Mouse (Mus musculus) kidney, embryonic 15.5 days (tissue): ENCODE data around the gene Stat4. TPM values are rescaled to one million over a fixed set of nuclear protein-coding genes. Genes with fewer than 3 reads are reported as not detected.

Source experiments
- ATAC-seq: fragments of 200-750 bp; cut with Nextera tagmentation; replicated peaks from 2 replicates; pipeline ENCODE4 v1.8.0; 2017; ENCODE audit warnings: moderate TSS enrichment; ENCODE audit not compliant: low FRiP score
- H3K27ac ChIP-seq: fragments of 300-500 bp; sonication (generic); 2 replicates; pipeline ENCODE4 v1.5.1; 2015; ENCODE audit warnings: mild to moderate bottlenecking, inconsistent platforms
- H3K27me3 ChIP-seq: fragments of 300-500 bp; sonication (generic); 2 replicates; pipeline ENCODE4 v1.6.1; 2015; ENCODE audit warnings: inconsistent platforms
- H3K36me3 ChIP-seq: fragments of 300-500 bp; sonication (generic); 2 replicates; pipeline ENCODE4 v1.6.1; 2015; ENCODE audit warnings: inconsistent platforms
- H3K4me1 ChIP-seq: fragments of 300-500 bp; sonication (generic); 2 replicates; pipeline ENCODE4 v1.6.1; 2015; ENCODE audit warnings: inconsistent platforms
- H3K4me2 ChIP-seq: fragments of 300-500 bp; sonication (generic); 2 replicates; pipeline ENCODE4 v1.6.1; 2015; ENCODE audit warnings: moderate library complexity, mild to moderate bottlenecking, inconsistent platforms
- H3K4me3 ChIP-seq: fragments of 300-500 bp; sonication (generic); replicated peaks from 2 replicates; pipeline ENCODE4 v1.5.1; 2015; ENCODE audit warnings: mild to moderate bottlenecking, inconsistent platforms
- H3K9ac ChIP-seq: fragments of 300-500 bp; sonication (generic); 2 replicates; pipeline ENCODE4 v1.6.1; 2015; ENCODE audit warnings: mild to moderate bottlenecking, inconsistent platforms
- H3K9me3 ChIP-seq: fragments of 300-500 bp; sonication (generic); replicated peaks from 2 replicates; pipeline ENCODE4 v1.6.1; 2016; ENCODE audit warnings: inconsistent platforms
- WGBS: fragments of 180-500 bp; shearing (Covaris S2); methylation state at CpG from one replicate; pipeline ENCODE4 v1.1.7; 2015; ENCODE audit warnings: mixed read lengths; 5-methylcytosine and 5-hydroxymethylcytosine counted together
- polyA plus RNA-seq: library from polyadenylated mRNA; unstranded; fragments of >200 nt; fragmentation: Nextera tagmentation; extraction: Ambion mirVana; gene quantifications from 2 replicates; pipeline ENCODE4 v1.2.1, GENCODE M21; 2015

Stat4 gene
- 1.6 and 2.0 TPM in 2 replicates for polyA plus RNA-seq

- H3K4me2 ChIP-seq, result no peak within 1 kb of the TSS
- no peak within 1 kb of the TSS for H3K4me3 ChIP-seq
- 86% methylated on average over 5 of the region's 5 CpGs for WGBS
- no peak within 1 kb of the TSS for H3K27ac ChIP-seq
- no peak for ATAC-seq
- no peaks in the 10 kb centered on the region for H3K9me3 ChIP-seq
- H3K36me3 ChIP-seq, result no peaks in the 10 kb centered on the region
- no peaks in the 10 kb centered on the region for H3K4me1 ChIP-seq
- no peaks in the 10 kb centered on the region for H3K27me3 ChIP-seq
- H3K9ac ChIP-seq, result no peak within 1 kb of the TSS
Observed at GRCm38 (mm10) chr1:51986848-51987247, at the start of gene Stat4. TSS of gene Stat4 (plus strand) at chr1:51987148.

GRCm38 (mm10) chr1:51938357-51938756, 48.6 kb upstream of the Stat4 start:
- Histone ChIP-seq H3K9me3 (no peaks in the 10 kb centered on the region), H3K36me3 (no peaks in the 10 kb centered on the region), H3K27me3 (no peaks in the 10 kb centered on the region), H3K4me2 (no peak overlapping the region), H3K4me1 (peaks cover 4% of the 10 kb centered on the region; the same call in 1 of the 2 replicates), H3K27ac (no peak overlapping the region), H3K9ac (no peak overlapping the region), H3K4me3 (no peak overlapping the region)
- ATAC-seq, result no peak
- WGBS, result 90% methylated on average over 7 of the region's 7 CpGs

GRCm38 (mm10) chr1:51944755-51945154, 42.2 kb upstream of the Stat4 start:
- Histone ChIP-seq H3K9me3 (no peaks in the 10 kb centered on the region), H3K9ac (no peak overlapping the region), H3K27me3 (no peaks in the 10 kb centered on the region), H3K4me1 (no peaks in the 10 kb centered on the region), H3K27ac (no peak overlapping the region), H3K4me3 (no peak overlapping the region), H3K4me2 (no peak overlapping the region), H3K36me3 (no peaks in the 10 kb centered on the region)
- 43% methylated on average over 5 of the region's 5 CpGs for WGBS
- 0 out of 2 replicates have a peak, but pooled peaks have one; percentile 12 for ATAC-seq

- ATAC-seq, result no peak
- 83% methylated on average over 4 of the region's 4 CpGs for WGBS
- H3K4me1 ChIP-seq, result no peaks in the 10 kb centered on the region
- H3K36me3 ChIP-seq, result no peaks in the 10 kb centered on the region
- no peak overlapping the region for H3K9ac ChIP-seq
- H3K27me3 ChIP-seq, result no peaks in the 10 kb centered on the region
- no peak overlapping the region for H3K27ac ChIP-seq
- no peak overlapping the region for H3K4me2 ChIP-seq
- H3K4me3 ChIP-seq, result no peak overlapping the region
- H3K9me3 ChIP-seq, result no peaks in the 10 kb centered on the region
Observed at GRCm38 (mm10) chr1:51947116-51947515, 39.8 kb upstream of the Stat4 start.

DNA sequence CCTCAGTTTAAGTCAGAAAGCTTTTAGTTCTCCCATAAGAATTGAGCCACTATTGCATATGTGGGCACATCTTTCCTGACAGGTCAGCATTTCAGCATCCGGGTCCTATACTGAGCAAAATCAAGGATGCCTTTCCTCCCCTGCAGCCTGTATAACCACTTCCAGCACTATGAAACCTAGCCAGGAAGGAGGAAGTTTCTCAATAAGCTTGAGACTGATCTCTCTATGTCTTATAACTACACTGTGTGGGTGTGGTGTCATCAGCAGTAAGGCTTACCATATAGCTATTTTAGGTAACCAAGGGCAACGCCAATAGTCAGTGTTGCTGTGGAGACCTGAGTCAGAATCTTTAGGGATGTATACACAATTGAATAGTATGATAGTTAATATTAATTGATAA, 22.3 kb upstream of the Stat4 start:
- no peaks in the 10 kb centered on the region for H3K4me1 ChIP-seq
- no peaks in the 10 kb centered on the region for H3K36me3 ChIP-seq
- no peak overlapping the region for H3K27ac ChIP-seq
- no peak overlapping the region for H3K9ac ChIP-seq
- H3K4me3 ChIP-seq, result no peak overlapping the region
- no peak for ATAC-seq
- H3K9me3 ChIP-seq, result no peaks in the 10 kb centered on the region
- no peaks in the 10 kb centered on the region for H3K27me3 ChIP-seq
- 90% methylated on average over 2 of the region's 2 CpGs for WGBS
- no peak overlapping the region for H3K4me2 ChIP-seq

- no peak for ATAC-seq
- H3K9me3 ChIP-seq, result no peaks in the 10 kb centered on the region
- H3K36me3 ChIP-seq, result no peaks in the 10 kb centered on the region
- H3K27me3 ChIP-seq, result no peaks in the 10 kb centered on the region
- H3K4me1 ChIP-seq, result no peaks in the 10 kb centered on the region
- 44% methylated on average over 1 of the region's 1 CpGs for WGBS
- H3K4me2 ChIP-seq, result no peak overlapping the region
- no peak overlapping the region for H3K27ac ChIP-seq
- no peak overlapping the region for H3K9ac ChIP-seq
- no peak overlapping the region for H3K4me3 ChIP-seq
Observed at GRCm38 (mm10) chr1:51968994-51969393, 18.0 kb upstream of the Stat4 start.

- ATAC-seq, result no peak
- Histone ChIP-seq H3K4me3 (no peak overlapping the region), H3K4me1 (no peaks in the 10 kb centered on the region), H3K27me3 (no peaks in the 10 kb centered on the region), H3K36me3 (no peaks in the 10 kb centered on the region), H3K27ac (no peak overlapping the region), H3K4me2 (no peak overlapping the region), H3K9ac (no peak overlapping the region), H3K9me3 (no peaks in the 10 kb centered on the region)
- 82% methylated on average over 6 of the region's 6 CpGs for WGBS
Observed at GRCm38 (mm10) chr1:51970182-51970581, 16.8 kb upstream of the Stat4 start.

DNA sequence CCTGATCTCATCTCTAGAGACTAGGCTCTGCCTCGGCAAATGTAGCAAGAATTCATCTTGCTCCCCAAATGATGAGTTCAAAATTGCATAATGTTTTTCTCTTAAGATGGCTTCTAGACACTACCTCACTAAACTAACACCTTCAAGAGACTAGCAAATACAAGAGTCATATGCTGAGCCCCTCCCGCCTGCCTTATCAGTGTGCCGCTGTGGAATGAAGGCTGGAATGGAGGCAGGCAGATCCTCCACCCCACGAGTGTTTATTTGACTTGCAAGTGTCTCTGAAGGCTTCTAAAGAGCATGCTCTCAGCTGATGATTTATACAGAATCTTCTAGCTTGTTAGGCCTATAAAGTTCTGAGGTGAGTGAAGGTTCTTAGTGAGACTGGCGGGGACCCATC, 11.4 kb upstream of the Stat4 start:
- Histone ChIP-seq H3K27ac (no peak overlapping the region), H3K27me3 (no peaks in the 10 kb centered on the region), H3K36me3 (no peaks in the 10 kb centered on the region), H3K4me1 (no peaks in the 10 kb centered on the region), H3K9ac (no peak overlapping the region), H3K4me3 (no peak overlapping the region), H3K9me3 (no peaks in the 10 kb centered on the region), H3K4me2 (no peak overlapping the region)
- 76% methylated on average over 5 of the region's 5 CpGs for WGBS
- no peak for ATAC-seq

GRCm38 (mm10) chr1:51979048-51979447, 7.9 kb upstream of the Stat4 start:
- no peaks in the 10 kb centered on the region for H3K4me1 ChIP-seq
- no peak overlapping the region for H3K4me2 ChIP-seq
- no peak overlapping the region for H3K27ac ChIP-seq
- no peak for ATAC-seq
- H3K27me3 ChIP-seq, result no peaks in the 10 kb centered on the region
- no peak overlapping the region for H3K4me3 ChIP-seq
- no peaks in the 10 kb centered on the region for H3K9me3 ChIP-seq
- 93% methylated on average over 5 of the region's 5 CpGs for WGBS
- no peaks in the 10 kb centered on the region for H3K36me3 ChIP-seq
- no peak overlapping the region for H3K9ac ChIP-seq

- WGBS, result 78% methylated on average over 8 of the region's 8 CpGs
- Histone ChIP-seq H3K4me2 (no peak overlapping the region), H3K27ac (no peak overlapping the region), H3K4me1 (peaks cover 6% of the 10 kb centered on the region; the same call in 1 of the 2 replicates), H3K4me3 (no peak overlapping the region), H3K9ac (no peak overlapping the region), H3K9me3 (no peaks in the 10 kb centered on the region), H3K36me3 (no peaks in the 10 kb centered on the region), H3K27me3 (no peaks in the 10 kb centered on the region)
- ATAC-seq, result no peak
Observed at GRCm38 (mm10) chr1:51991983-51992609, 5.1 kb downstream of the Stat4 start.

- Histone ChIP-seq H3K4me1 (peaks cover 6% of the 10 kb centered on the region; the same call in 1 of the 2 replicates), H3K4me3 (no peak overlapping the region), H3K9ac (no peak overlapping the region), H3K4me2 (no peak overlapping the region), H3K36me3 (no peaks in the 10 kb centered on the region), H3K27ac (no peak overlapping the region), H3K27me3 (no peaks in the 10 kb centered on the region), H3K9me3 (no peaks in the 10 kb centered on the region)
- WGBS, result 41% methylated on average over 3 of the region's 3 CpGs
- no peak for ATAC-seq
Observed at GRCm38 (mm10) chr1:51996056-51996455, 9.1 kb downstream of the Stat4 start.

GRCm38 (mm10) chr1:51996751-51997659, 10.1 kb downstream of the Stat4 start:
- H3K4me3 ChIP-seq, result no peak overlapping the region
- H3K36me3 ChIP-seq, result no peaks in the 10 kb centered on the region
- H3K27ac ChIP-seq, result peak overlapping the region; percentile 15; the same call in 1 of the 2 replicates
- ATAC-seq, result peak; percentile 33; the same call in 1 of the 2 replicates
- no peak overlapping the region for H3K9ac ChIP-seq
- no peak overlapping the region for H3K4me2 ChIP-seq
- no peaks in the 10 kb centered on the region for H3K9me3 ChIP-seq
- no peaks in the 10 kb centered on the region for H3K27me3 ChIP-seq
- peaks cover 6% of the 10 kb centered on the region; the same call in 1 of the 2 replicates for H3K4me1 ChIP-seq
- WGBS, result 46% methylated on average over 11 of the region's 11 CpGs
